Mouse (Mus musculus) right cerebral cortex, postnatal 14 days (tissue): ENCODE data around the gene Siah1a.

Source experiments
- DNase-seq: peaks from one replicate; pipeline ENCODE4 v3.0.0; 2022

Siah1a gene

GRCm38 (mm10) chr8:86699471-86699870 is 46.3 kb downstream of the Siah1a start:
- DNase-seq, result no peak

- no peak for DNase-seq
Measured at GRCm38 (mm10) chr8:86698811-86699421, 46.8 kb downstream of the Siah1a start.

- DNase-seq, result no peak
Measured at GRCm38 (mm10) chr8:86695703-86696102, 50.0 kb downstream of the Siah1a start.

- no peak for DNase-seq
Measured at GRCm38 (mm10) chr8:86694011-86694410, 51.7 kb downstream of the Siah1a start.

- DNase-seq, result no peak
Measured at GRCm38 (mm10) chr8:86692107-86692506, 53.6 kb downstream of the Siah1a start.

- no peak for DNase-seq
Measured at GRCm38 (mm10) chr8:86686629-86687028, 59.1 kb downstream of the Siah1a start.
